Mouse (Mus musculus) cerebellum, adult 9-10 months (tissue): Measurements from ENCODE around the gene Yeats2.
A peak's percentile ranks its signal among the peaks of the same experiment; 100 is the strongest.
"Not testable (repeated sequence)": the region's sequence is repeated elsewhere in the genome, so short reads cannot be mapped to it uniquely, and the experiment has no call there.

Experiments used
- DNase-seq: peaks from one replicate; pipeline ENCODE4 v3.0.0; 2022

Gene Yeats2

GRCm38 (mm10) chr16:20140772-20141531, at the start of gene Yeats2:
TSS of gene Yeats2 (plus strand) at chr16:20141063.
- peak; percentile 83 for DNase-seq

- peak; percentile 43 for DNase-seq
Observed at GRCm38 (mm10) chr16:20095966-20096365, 44.9 kb upstream of the Yeats2 start.

- DNase-seq = peak; percentile 96
Observed at GRCm38 (mm10) chr16:20097069-20097710, 43.7 kb upstream of the Yeats2 start, which contains the start of gene Klhl24. TSS of gene Klhl24 (plus strand) at chr16:20097542.

- peak; percentile 92 for DNase-seq
Observed at GRCm38 (mm10) chr16:20097711-20098374, 43.0 kb upstream of the Yeats2 start.

DNA sequence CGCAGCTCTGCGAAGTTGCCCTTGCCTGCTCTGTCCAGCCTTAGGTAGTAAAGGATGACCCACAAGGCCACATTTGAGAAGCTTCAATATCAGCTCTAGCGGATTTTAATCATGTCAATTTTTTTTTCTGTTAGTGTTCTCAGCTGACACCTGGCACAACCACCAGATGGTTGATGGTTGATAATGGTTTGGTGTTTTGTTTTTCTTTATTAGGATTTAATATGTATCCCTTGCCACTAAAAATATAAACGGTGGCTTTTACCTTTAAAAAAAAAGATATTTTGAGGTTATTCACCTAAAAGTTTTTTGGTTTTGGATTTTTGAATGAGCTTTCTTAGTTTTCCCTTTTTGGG, 42.5 kb upstream of the Yeats2 start:
- DNase-seq = no peak

GRCm38 (mm10) chr16:20098866-20099629, 41.8 kb upstream of the Yeats2 start:
- peak; percentile 53 for DNase-seq

- no peak for DNase-seq
Observed at GRCm38 (mm10) chr16:20106996-20107395, 33.9 kb upstream of the Yeats2 start.

GRCm38 (mm10) chr16:20108961-20109360, 31.9 kb upstream of the Yeats2 start:
- no peak for DNase-seq

DNA sequence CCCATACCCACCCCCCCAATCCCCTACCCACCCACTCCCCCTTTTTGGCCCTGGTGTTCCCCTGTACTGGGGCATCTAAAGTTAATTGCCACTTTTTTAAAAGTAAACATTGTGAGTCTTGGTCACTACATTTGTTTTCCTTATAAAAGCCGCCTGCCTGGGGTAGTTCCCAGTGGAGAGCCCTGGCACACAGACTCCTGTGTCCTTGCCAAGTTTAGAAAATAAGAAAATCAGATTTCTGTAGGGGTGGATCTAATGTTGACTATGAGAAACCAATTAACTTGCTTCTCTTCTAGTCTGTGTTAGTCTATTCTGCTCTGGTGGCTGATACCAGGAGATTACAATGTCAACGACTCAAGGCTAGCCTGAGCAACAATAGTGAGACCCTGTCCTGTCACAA, 28.2 kb upstream of the Yeats2 start:
- DNase-seq = no peak

DNA sequence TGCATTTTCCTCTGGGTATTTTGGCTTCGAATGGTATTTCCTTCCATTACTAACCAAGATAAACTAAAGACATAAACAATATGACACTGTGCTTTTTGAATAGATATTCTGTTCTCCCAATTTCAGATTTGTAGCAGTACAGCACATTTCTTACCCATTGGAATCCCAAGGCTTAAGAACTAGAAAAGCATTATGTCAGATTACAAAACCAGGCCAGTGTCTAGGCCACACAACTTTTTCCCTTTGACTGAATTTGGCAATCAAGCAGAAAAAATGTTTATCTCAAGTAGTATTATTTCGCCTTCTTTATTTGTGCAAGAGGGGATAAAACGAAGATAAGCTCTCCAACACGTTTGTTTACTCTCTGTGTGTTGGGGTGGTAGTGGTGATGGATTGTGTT, 24.8 kb upstream of the Yeats2 start:
- DNase-seq = no peak

GRCm38 (mm10) chr16:20126319-20126883, 14.5 kb upstream of the Yeats2 start:
- not testable (repeated sequence) for DNase-seq

GRCm38 (mm10) chr16:20130397-20130796, 10.5 kb upstream of the Yeats2 start:
- DNase-seq = no peak

DNA sequence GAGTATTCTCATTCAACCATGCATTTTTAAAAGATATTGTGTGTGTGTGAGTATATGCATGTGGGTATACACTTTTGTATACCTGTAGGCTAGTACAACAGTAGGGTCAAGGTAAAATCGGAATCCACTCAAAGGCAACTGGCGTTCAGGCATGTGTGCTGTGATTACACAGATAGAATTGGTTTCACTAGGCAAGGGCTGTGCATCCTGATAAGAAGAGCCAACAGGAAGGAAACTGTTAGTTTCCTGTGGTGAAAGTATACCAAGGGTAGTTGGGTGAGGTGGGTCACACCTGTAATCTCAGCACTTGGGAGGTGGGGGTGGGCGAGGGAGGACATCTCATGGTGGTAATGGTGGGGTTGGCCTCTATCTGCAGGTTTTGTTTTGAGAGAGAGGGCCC, 3.7 kb downstream of the Yeats2 start:
- no peak for DNase-seq

DNA sequence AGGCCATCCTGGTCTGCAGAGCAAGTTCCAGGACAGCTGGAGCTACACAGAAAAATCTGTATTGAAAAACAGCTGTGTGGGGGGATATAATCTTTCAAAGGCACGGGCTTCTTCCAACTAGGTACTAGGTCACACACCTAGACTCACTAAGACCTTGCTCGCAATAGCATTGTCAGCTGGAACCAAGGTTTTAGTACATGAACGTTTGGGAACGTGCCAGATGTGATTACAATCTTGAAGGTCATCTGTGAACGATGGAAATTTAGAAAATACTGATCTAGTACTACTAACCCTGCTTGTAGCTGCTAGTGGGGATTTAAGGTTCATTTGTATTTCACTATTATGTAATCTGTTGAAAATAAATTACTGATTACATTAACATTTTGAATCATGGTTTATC, 11.1 kb downstream of the Yeats2 start:
- DNase-seq = no peak

- DNase-seq = no peak
Observed at GRCm38 (mm10) chr16:20153742-20154141, 12.9 kb downstream of the Yeats2 start.

DNA sequence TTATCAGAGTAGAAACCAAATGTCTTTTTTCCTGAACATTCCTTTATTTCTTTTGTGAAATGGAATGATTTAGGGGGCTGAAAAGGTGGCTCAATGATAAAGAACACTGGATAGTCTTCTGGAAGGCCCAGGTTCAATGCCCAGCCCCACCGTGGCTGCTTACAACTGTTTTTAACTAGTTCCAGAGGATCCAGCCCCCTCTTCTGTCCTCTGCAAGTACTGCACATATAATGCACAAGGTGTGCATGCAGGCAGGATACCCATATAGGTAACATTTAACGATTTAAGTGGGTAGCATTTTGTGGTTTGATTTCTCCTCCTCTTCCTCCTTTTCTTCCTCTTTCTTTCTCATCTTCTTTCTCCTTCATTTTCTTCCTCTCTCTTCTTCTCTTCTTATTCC, 19.3 kb downstream of the Yeats2 start:
- no peak for DNase-seq

GRCm38 (mm10) chr16:20169071-20169470, 28.2 kb downstream of the Yeats2 start:
- DNase-seq = no peak

DNA sequence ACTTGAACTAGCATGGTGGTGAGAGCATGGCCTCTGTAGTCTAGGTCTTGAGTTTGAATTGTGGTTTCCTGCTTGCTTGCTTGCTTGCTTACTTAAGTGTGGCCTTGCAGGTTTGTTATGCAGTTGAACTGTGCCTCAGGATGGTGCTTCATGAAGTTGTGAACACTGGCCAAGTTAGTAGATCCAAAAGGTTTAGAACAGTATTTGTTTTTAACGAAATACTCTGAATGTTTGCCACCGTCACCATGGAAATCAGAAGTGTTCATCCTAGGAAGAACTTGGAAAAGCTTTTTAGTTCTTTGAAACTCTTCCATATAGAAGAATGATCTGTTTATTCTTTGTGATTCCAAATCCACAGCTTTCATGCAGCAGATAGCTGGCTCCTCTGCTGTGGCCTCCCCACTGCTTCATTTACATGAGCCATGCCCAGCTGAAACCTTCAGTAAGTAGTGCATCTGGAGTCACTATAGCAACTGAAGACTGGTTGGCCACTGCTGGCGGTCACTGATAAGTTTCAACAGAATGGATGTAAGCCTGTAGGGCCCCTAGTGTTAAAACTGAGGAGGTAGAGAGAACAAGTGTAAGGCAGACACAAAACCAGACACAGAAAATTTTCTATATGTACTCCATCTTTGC, 28.7 kb downstream of the Yeats2 start:
- no peak for DNase-seq

- no peak for DNase-seq
Observed at GRCm38 (mm10) chr16:20179406-20180175, 38.7 kb downstream of the Yeats2 start.

- DNase-seq = peak; percentile 34
Observed at GRCm38 (mm10) chr16:20185368-20185767, 44.5 kb downstream of the Yeats2 start.

DNA sequence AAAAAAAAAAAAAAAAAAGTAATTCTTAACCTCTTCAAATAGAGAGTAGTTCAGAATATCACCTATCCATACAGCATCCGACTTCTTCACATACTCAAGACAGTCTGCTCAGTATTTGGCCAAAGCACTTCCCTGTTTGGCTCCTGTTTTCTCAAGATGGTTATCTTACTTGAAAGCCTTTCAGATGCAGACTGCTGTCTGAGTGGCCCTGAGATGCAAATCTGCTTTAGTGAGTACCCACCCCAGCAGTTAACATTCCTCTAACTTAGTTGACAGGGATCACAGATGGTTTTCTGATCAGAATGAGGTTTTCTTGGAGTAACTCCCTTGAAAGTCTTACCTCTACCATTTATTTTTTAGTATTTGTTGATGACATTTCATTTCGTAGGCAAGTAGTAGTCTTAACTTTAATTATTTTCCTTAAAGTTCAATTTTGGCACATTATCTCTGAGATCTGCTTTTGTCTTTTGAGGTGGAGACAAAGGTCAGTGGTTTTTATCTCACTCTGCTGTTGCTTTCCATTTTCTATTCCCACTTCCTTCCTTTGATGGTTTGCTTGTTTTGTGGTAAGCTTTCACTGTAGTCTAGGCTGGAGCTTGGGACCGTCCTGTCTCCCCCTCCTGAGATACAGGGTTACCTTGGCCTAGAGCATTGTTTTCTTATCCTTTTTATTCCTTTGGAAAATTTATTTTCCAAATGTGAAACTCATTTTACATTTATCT, 50.5 kb downstream of the Yeats2 start:
- no peak for DNase-seq
